Mouse (Mus musculus): ENCODE data around the gene Rfx7. TPM values are rescaled to one million over a fixed set of nuclear protein-coding genes. Genes with fewer than 3 reads are reported as not detected.

The Rfx7 gene
- polyA plus RNA-seq, 1 experiment from 2014 or later = 24.4 TPM

Small RNAs within 50 kb of the gene (microRNA-seq; reads per million reads assigned to microRNA genes)
- not detected for gene Gm28010

Other genes with a start within 250 kb of the Rfx7 start
- 44.7 and 51.6 TPM in 2 replicates for gene Mns1, start 94.2 kb upstream of the Rfx7 start, polyA plus RNA-seq (2016; fragmentation: Nextera tagmentation; extraction: Ambion mirVana)
- gene Tex9, start 40.0 kb upstream of the Rfx7 start, polyA plus RNA-seq (2016; fragmentation: Nextera tagmentation; extraction: Ambion mirVana) = 77.6 and 80.9 TPM in 2 replicates
- gene Nedd4, start 130.1 kb downstream of the Rfx7 start, polyA plus RNA-seq (2016; fragmentation: Nextera tagmentation; extraction: Ambion mirVana) = 731 and 774 TPM in 2 replicates

Measured in forebrain, embryonic 12.5 days (tissue).